Mouse (Mus musculus) embryonic fibroblast, embryonic 13.5 days (primary cell): ENCODE results near the gene Ints3.

Experiments
- CTCF ChIP-seq: IDR thresholded peaks from 2 replicates; pipeline ENCODE4 v1.5.1; 2011; ENCODE audit warnings: mild to moderate bottlenecking, control low read depth, low read length, moderate library complexity, borderline replicate concordance; ENCODE audit not compliant: insufficient read depth
- POLR2A ChIP-seq: IDR thresholded peaks from 2 replicates; pipeline ENCODE4 v1.6.1; 2011; ENCODE audit warnings: low read depth, mild to moderate bottlenecking, control low read depth, low read length, moderate library complexity

GRCm38 (mm10) chr3:90459727-90460126, 26.3 kb upstream of the Ints3 start:
- no peak for TF ChIP-seq POLR2A
- TF ChIP-seq CTCF, result no peak
